Mouse (Mus musculus) bone marrow macrophage, adult 2 months (primary cell): ENCODE data around the gene 1700014D04Rik.

ENCODE experiments used
- CTCF ChIP-seq: IDR thresholded peaks from 2 replicates; pipeline ENCODE4 v1.5.1; 2012; ENCODE audit warnings: low read depth, mild to moderate bottlenecking, low read length, moderate library complexity
- POLR2A ChIP-seq: IDR thresholded peaks from 2 replicates; pipeline ENCODE4 v1.6.1; 2012; ENCODE audit warnings: mild to moderate bottlenecking, low read depth, low read length, borderline replicate concordance

- TF ChIP-seq CTCF, result no peak
- TF ChIP-seq POLR2A, result no peak
Measured at GRCm38 (mm10) chr13:59779213-59779612, 32.7 kb upstream of the 1700014D04Rik start.
